Mouse (Mus musculus): ENCODE data around the gene B230104I21Rik.

- no peak for TF ChIP-seq EP300 (IDR thresholded peaks at IDR 0.05; ENCODE audit: low read depth)
- no peak for TF ChIP-seq CTCF (IDR thresholded peaks at IDR 0.05; ENCODE audit: low read depth)
Measured at GRCm38 (mm10) chr4:154309131-154309530, 26.8 kb upstream of the B230104I21Rik start.
